ENCODE assay signal across 8 mouse cellular contexts in genomic region chr15:3581337-3581736, GRCm38 (mm10). TPM values are rescaled to one million over a fixed set of nuclear protein-coding genes. Genes with fewer than 3 reads are reported as not detected.
DNase-seq lines count a peak whose midpoint lies in the region; ATAC-seq and TF ChIP-seq lines count a peak whose summit lies in the region.

No protein-coding gene starts in this region.

- intact Hi-C loops in heart, postnatal 14 days (cut with DNase I): loop anchor here (5.0 to 10.0 kb wide), 3 partner anchors 74 to 357 kb away; no protein-coding TSS in a partner anchor

- H3K27ac ChIP-seq in lung, embryonic 14.5 days (ENCODE audit: low read depth): peak overlapping the region; percentile 93
- no peak overlapping the region for H3K27ac ChIP-seq in liver, embryonic 14.5 days
- peak overlapping the region; percentile 97 for H3K27ac ChIP-seq in stomach, embryonic 15.5 days

- DNase-seq in lung, embryonic 14.5 days: peak; percentile 27
- no peak for DNase-seq in lung, adult 18-20 months
- DNase-seq in heart, postnatal 14 days: peak; percentile 5 to 7
- no peak for DNase-seq in liver, embryonic 14.5 days (ENCODE audit: low read depth in 3 of 3, low spot score in 3 of 3)
- DNase-seq in layer of hippocampus, postnatal 14 days (ENCODE audit: low spot score in 2 of 2): no peak
- DNase-seq in frontal cortex, postnatal 25 days (ENCODE audit: low spot score in 2 of 2): no peak

- no peaks in the 10 kb centered on the region for H3K9me3 ChIP-seq in lung, embryonic 14.5 days (ENCODE audit: low read depth, low read length)
- no peaks in the 10 kb centered on the region for H3K9me3 ChIP-seq in liver, embryonic 14.5 days (ENCODE audit: control insufficient read depth, low read length)
- H3K9me3 ChIP-seq in stomach, embryonic 15.5 days: no peaks in the 10 kb centered on the region

- H3K4me3 ChIP-seq in lung, embryonic 14.5 days (ENCODE audit: low read depth, low read length): peak overlapping the region; percentile 62
- H3K4me3 ChIP-seq in liver, embryonic 14.5 days (ENCODE audit: insufficient read depth in 1 of 2, low read depth in 2 of 2, low read length in 2 of 2): peak overlapping the region; percentile 51 to 62
- peak overlapping the region; percentile 90 for H3K4me3 ChIP-seq in stomach, embryonic 15.5 days (replicated peaks)

- ATAC-seq in lung, embryonic 14.5 days (ENCODE audit: insufficient read depth): no peak
- ATAC-seq in liver, embryonic 14.5 days (ENCODE audit: insufficient read depth): no peak
- no peak for ATAC-seq in stomach, embryonic 15.5 days (ENCODE audit: insufficient read depth, low FRiP score, low read depth)
- no peak for ATAC-seq in megakaryocyte-erythroid progenitor cell, adult 5-6 weeks (replicated peaks; ENCODE audit: low FRiP score, low TSS enrichment, poor library complexity, severe bottlenecking)

- H3K4me1 ChIP-seq in lung, embryonic 14.5 days (ENCODE audit: insufficient read depth): peaks cover 27% of the 10 kb centered on the region
- H3K4me1 ChIP-seq in liver, embryonic 14.5 days (replicated peaks; ENCODE audit: control insufficient read depth in 2 of 2, insufficient read depth in 2 of 2, low read length in 1 of 2): peaks cover 0 to 6% of the 10 kb centered on the region in 2 experiments; a peak in 1 of 4 replicates
- peaks cover 22% of the 10 kb centered on the region; the same call in 1 of the 2 replicates for H3K4me1 ChIP-seq in stomach, embryonic 15.5 days

- peak overlapping the region; percentile 67 for H3K9ac ChIP-seq in lung, embryonic 14.5 days
- H3K9ac ChIP-seq in liver, embryonic 14.5 days (replicated peaks): no peak overlapping the region
- H3K9ac ChIP-seq in stomach, embryonic 15.5 days: peak overlapping the region; percentile 24; the same call in 1 of the 2 replicates

- H3K36me3 ChIP-seq in lung, embryonic 14.5 days (ENCODE audit: insufficient read depth): no peaks in the 10 kb centered on the region
- no peaks in the 10 kb centered on the region for H3K36me3 ChIP-seq in liver, embryonic 14.5 days (replicated peaks; ENCODE audit: control insufficient read depth, insufficient read depth, low read depth)
- no peaks in the 10 kb centered on the region for H3K36me3 ChIP-seq in stomach, embryonic 15.5 days

- WGBS in lung, embryonic 14.5 days: 2% methylated on average over 3 of the region's 3 CpGs
- 36% methylated on average over 3 of the region's 3 CpGs for WGBS in liver, embryonic 14.5 days (ENCODE audit: insufficient replicate concordance)
- 8% methylated on average over 3 of the region's 3 CpGs for WGBS in stomach, embryonic 15.5 days

- no peaks in the 10 kb centered on the region for H3K27me3 ChIP-seq in lung, embryonic 14.5 days (ENCODE audit: insufficient read depth, low read length)
- no peaks in the 10 kb centered on the region for H3K27me3 ChIP-seq in liver, embryonic 14.5 days (ENCODE audit: control insufficient read depth, insufficient read depth, low read length)
- no peaks in the 10 kb centered on the region for H3K27me3 ChIP-seq in stomach, embryonic 15.5 days (replicated peaks)

- TF ChIP-seq EP300 in liver, embryonic 14.5 days (IDR thresholded peaks at IDR 0.05; ENCODE audit: low read depth): no peak

- peak overlapping the region; percentile 69 for H3K4me2 ChIP-seq in lung, embryonic 14.5 days
- peak overlapping the region; percentile 50 for H3K4me2 ChIP-seq in liver, embryonic 14.5 days (ENCODE audit: low read depth)
- peak overlapping the region; percentile 48 for H3K4me2 ChIP-seq in stomach, embryonic 15.5 days

- TF ChIP-seq CTCF in lung, embryonic 14.5 days (IDR thresholded peaks at IDR 0.05; ENCODE audit: low read depth): no peak
- TF ChIP-seq CTCF in liver, embryonic 14.5 days (IDR thresholded peaks at IDR 0.05; ENCODE audit: low read depth): no peak

RNA-seq across cellular contexts. Expression of gene Ghr, which starts 2.0 kb away (rescaled TPM):
- 133 and 139 TPM in 2 replicates for polyA plus RNA-seq in lung, embryonic 14.5 days (2014; fragmentation: Nextera tagmentation; extraction: Ambion mirVana)
- 100 to 1,000 TPM; 134 to 141 TPM for total RNA-seq in heart, postnatal 14 days (2021)
- 4.6 and 6.9 TPM in 2 replicates for polyA plus RNA-seq in liver, embryonic 14.5 days (2012; rRNA removed)
- polyA plus RNA-seq in liver, embryonic 14.5 days (2014; fragmentation: Nextera tagmentation; extraction: Ambion mirVana): 16.4 and 18.3 TPM in 2 replicates
- polyA plus RNA-seq in stomach, embryonic 15.5 days (2015; fragmentation: Nextera tagmentation; extraction: Ambion mirVana): 113 and 131 TPM in 2 replicates
- total RNA-seq in layer of hippocampus, postnatal 14 days (2021): 10 to 100 TPM in 1 of 2 experiments, 1 to 10 TPM in 1; 9.9 to 10.7 TPM
- 1.1 TPM in 1 of 2 replicates, not detected in the other for total RNA-seq in megakaryocyte-erythroid progenitor cell, adult 5-6 weeks (2014; fragmentation: Nextera tagmentation)
- total RNA-seq in megakaryocyte-erythroid progenitor cell, adult 5-6 weeks (2017): 0.47 TPM in 1 of 2 replicates, not detected in the other

Comparison
In these comparisons a context has a peak if more than half of its experiments do, and no peak if none do; other contexts are left out.
1. DNase-seq: peak in lung, embryonic 14.5 days (single experiment) and heart, postnatal 14 days (2 of 2); none in lung, adult 18-20 months (0 of 2), liver, embryonic 14.5 days (0 of 3), layer of hippocampus, postnatal 14 days (0 of 2) and frontal cortex, postnatal 25 days (0 of 2).
2. RNA of gene Ghr, which starts 2.0 kb away (total RNA-seq): 134 to 141 TPM in heart, postnatal 14 days; 9.9 to 10.7 TPM in layer of hippocampus, postnatal 14 days and 0.47 to 1.1 TPM in megakaryocyte-erythroid progenitor cell, adult 5-6 weeks; every median in the first group is over 10 times any median in the second.
3. Peak in every context shown above with its lines, with median percentiles within 50 percentile points of each other: H3K4me2 ChIP-seq and H3K4me3 ChIP-seq.